Mouse (Mus musculus) forebrain, embryonic 14.5 days (tissue): ENCODE data around the gene Sgsm2. TPM values are rescaled to one million over a fixed set of nuclear protein-coding genes. Genes with fewer than 3 reads are reported as not detected.

Experiments
- ATAC-seq: fragments of 200-750 bp; cut with Nextera tagmentation; 2 replicates; pipeline ENCODE4 v1.8.0; 2017; ENCODE audit warnings: mild to moderate bottlenecking, moderate library complexity
- DNase-seq: peaks from one replicate; pipeline ENCODE4 v3.0.0-alpha.2; 2015; ENCODE audit warnings: low spot score
- H3K27ac ChIP-seq: fragments of 300-500 bp; sonication (generic); 2 replicates; pipeline ENCODE4 v1.5.1; 2014; ENCODE audit warnings: low read depth, mild to moderate bottlenecking, control low read depth, low read length, moderate library complexity
- H3K27me3 ChIP-seq: fragments of 300-500 bp; sonication (generic); replicated peaks from 2 replicates; pipeline ENCODE4 v1.6.1; 2014; ENCODE audit warnings: low read length, control low read depth, mixed read lengths; ENCODE audit not compliant: control insufficient read depth, insufficient read depth
- H3K36me3 ChIP-seq: fragments of 300-500 bp; sonication (generic); 2 replicates; pipeline ENCODE4 v1.6.1; 2014; ENCODE audit warnings: low read length, control low read depth; ENCODE audit not compliant: control insufficient read depth, insufficient read depth
- H3K4me1 ChIP-seq: fragments of 300-500 bp; sonication (generic); 2 replicates; pipeline ENCODE4 v1.6.1; 2014; ENCODE audit warnings: antibody characterized with exemption, low read length, control low read depth; ENCODE audit not compliant: control insufficient read depth, insufficient read depth
- H3K4me2 ChIP-seq: fragments of 300-500 bp; sonication (generic); 2 replicates; pipeline ENCODE4 v1.6.1; 2014; ENCODE audit warnings: mild to moderate bottlenecking, control low read depth, low read length
- H3K4me3 ChIP-seq: fragments of 300-500 bp; sonication (generic); 2 replicates; pipeline ENCODE4 v1.5.1; 2014; ENCODE audit warnings: low read depth, low read length, control low read depth
- H3K9ac ChIP-seq: fragments of 300-500 bp; sonication (generic); 2 replicates; pipeline ENCODE4 v1.6.1; 2014; ENCODE audit warnings: mild to moderate bottlenecking, low read length, control low read depth, moderate library complexity
- H3K9me3 ChIP-seq: fragments of 300-500 bp; sonication (generic); replicated peaks from 2 replicates; pipeline ENCODE4 v1.6.1; 2016; ENCODE audit warnings: low read length, control low read depth, mixed read lengths; ENCODE audit not compliant: control insufficient read depth
- WGBS: fragments of 180-500 bp; shearing (Covaris S2); extraction: QIAGEN DNeasy Blood & Tissue Kit; methylation state at CpG from one replicate; pipeline ENCODE4 v1.1.7; 2014; 5-methylcytosine and 5-hydroxymethylcytosine counted together
- polyA plus RNA-seq: library from polyadenylated mRNA; unstranded; fragments of >200 nt; fragmentation: Nextera tagmentation; extraction: Ambion mirVana; gene quantifications from 2 replicates; pipeline ENCODE4 v1.2.1, GENCODE M21; 2014

Sgsm2 gene
- polyA plus RNA-seq, 1 experiment from 2014 or later = 8.3 TPM

GRCm38 (mm10) chr11:74919249-74919648 lies 22.4 kb upstream of the Sgsm2 start:
- Histone ChIP-seq H3K27me3 (no peaks in the 10 kb centered on the region), H3K9ac (no peak overlapping the region), H3K4me1 (peaks cover 3% of the 10 kb centered on the region; the same call in 1 of the 2 replicates), H3K9me3 (no peaks in the 10 kb centered on the region), H3K36me3 (peaks cover 16% of the 10 kb centered on the region), H3K27ac (peak overlapping the region; percentile 55; the same call in 1 of the 2 replicates), H3K4me3 (no peak overlapping the region), H3K4me2 (no peak overlapping the region)
- DNase-seq (peak; percentile 41), ATAC-seq (no peak; the same call in 1 of the 2 replicates)
- 72% methylated on average over 6 of the region's 6 CpGs for WGBS

GRCm38 (mm10) chr11:74912492-74912891 lies 15.6 kb upstream of the Sgsm2 start:
- ATAC-seq = no peak
- Histone ChIP-seq H3K4me3 (no peak overlapping the region), H3K9ac (no peak overlapping the region), H3K36me3 (peaks cover 27% of the 10 kb centered on the region), H3K4me1 (no peaks in the 10 kb centered on the region), H3K27me3 (no peaks in the 10 kb centered on the region), H3K27ac (no peak overlapping the region), H3K4me2 (no peak overlapping the region), H3K9me3 (no peaks in the 10 kb centered on the region)
- no peak for DNase-seq
- WGBS = 84% methylated on average over 3 of the region's 3 CpGs

GRCm38 (mm10) chr11:74909978-74910377 lies 13.1 kb upstream of the Sgsm2 start:
- Histone ChIP-seq H3K4me2 (no peak overlapping the region), H3K27ac (no peak overlapping the region), H3K9ac (no peak overlapping the region), H3K27me3 (no peaks in the 10 kb centered on the region), H3K9me3 (no peaks in the 10 kb centered on the region), H3K36me3 (peaks cover 51% of the 10 kb centered on the region), H3K4me1 (no peaks in the 10 kb centered on the region), H3K4me3 (no peak overlapping the region)
- DNase-seq (no peak), ATAC-seq (no peak)
- 94% methylated on average over 4 of the region's 4 CpGs for WGBS

- WGBS = 81% methylated on average over 12 of the region's 12 CpGs
- H3K4me3 ChIP-seq = no peak overlapping the region
- H3K9me3 ChIP-seq = no peaks in the 10 kb centered on the region
- no peak overlapping the region for H3K9ac ChIP-seq
- H3K36me3 ChIP-seq = peaks cover 63% of the 10 kb centered on the region
- H3K27ac ChIP-seq = no peak overlapping the region
- no peak overlapping the region for H3K4me2 ChIP-seq
- DNase-seq = no peak
- no peaks in the 10 kb centered on the region for H3K4me1 ChIP-seq
- no peak for ATAC-seq
- H3K27me3 ChIP-seq = no peaks in the 10 kb centered on the region
Measured at GRCm38 (mm10) chr11:74908618-74909399, 11.9 kb upstream of the Sgsm2 start.

- peaks cover 72% of the 10 kb centered on the region for H3K36me3 ChIP-seq
- no peak for ATAC-seq
- whole genome bisulfite sequencing = 97% methylated on average over 6 of the region's 6 CpGs
Measured at GRCm38 (mm10) chr11:74907850-74908249, 11.0 kb upstream of the Sgsm2 start.

GRCm38 (mm10) chr11:74902416-74902815 lies 5.6 kb upstream of the Sgsm2 start:
- Histone ChIP-seq H3K27me3 (no peaks in the 10 kb centered on the region), H3K4me1 (peaks cover 3% of the 10 kb centered on the region; the same call in 1 of the 2 replicates)

More at GRCm38 (mm10) chr11:74907850-74908249, 11.0 kb upstream of the Sgsm2 start:
- no peak for DNase-seq
- H3K9ac ChIP-seq = no peak overlapping the region
- no peaks in the 10 kb centered on the region for H3K4me1 ChIP-seq
- H3K4me3 ChIP-seq = no peak overlapping the region
- no peaks in the 10 kb centered on the region for H3K27me3 ChIP-seq
- no peak overlapping the region for H3K27ac ChIP-seq
- no peaks in the 10 kb centered on the region for H3K9me3 ChIP-seq
- no peak overlapping the region for H3K4me2 ChIP-seq

GRCm38 (mm10) chr11:74901555-74901954 lies 4.7 kb upstream of the Sgsm2 start:
- DNase-seq = no peak
- ATAC-seq = no peak
- peaks cover 70% of the 10 kb centered on the region for H3K36me3 ChIP-seq

More at GRCm38 (mm10) chr11:74902416-74902815, 5.6 kb upstream of the Sgsm2 start:
- Histone ChIP-seq H3K4me3 (no peak overlapping the region), H3K36me3 (peaks cover 79% of the 10 kb centered on the region), H3K27ac (no peak overlapping the region), H3K4me2 (no peak overlapping the region), H3K9me3 (no peaks in the 10 kb centered on the region), H3K9ac (no peak overlapping the region)
- DNase-seq (no peak), ATAC-seq (no peak)
- 94% methylated on average over 5 of the region's 5 CpGs for WGBS

GRCm38 (mm10) chr11:74898517-74898827 lies 1.6 kb upstream of the Sgsm2 start:
- ATAC-seq = no peak
- no peak for DNase-seq
- Histone ChIP-seq H3K9me3 (no peaks in the 10 kb centered on the region), H3K27me3 (no peaks in the 10 kb centered on the region), H3K4me3 (peak overlapping the region; percentile 83), H3K9ac (peak overlapping the region; percentile 78), H3K4me1 (peaks cover 3% of the 10 kb centered on the region; the same call in 1 of the 2 replicates), H3K27ac (peak overlapping the region; percentile 84; the same call in 1 of the 2 replicates), H3K4me2 (peak overlapping the region; percentile 77), H3K36me3 (peaks cover 40% of the 10 kb centered on the region)
- WGBS = 0% methylated on average over 7 of the region's 7 CpGs

More at GRCm38 (mm10) chr11:74901555-74901954, 4.7 kb upstream of the Sgsm2 start:
- no peaks in the 10 kb centered on the region for H3K27me3 ChIP-seq
- no peak overlapping the region for H3K4me2 ChIP-seq
- H3K9me3 ChIP-seq = no peaks in the 10 kb centered on the region
- WGBS = 93% methylated on average over 6 of the region's 6 CpGs
- no peak overlapping the region for H3K27ac ChIP-seq
- H3K9ac ChIP-seq = no peak overlapping the region
- peaks cover 3% of the 10 kb centered on the region; the same call in 1 of the 2 replicates for H3K4me1 ChIP-seq
- no peak overlapping the region for H3K4me3 ChIP-seq
